Mouse (Mus musculus) frontal cortex, postnatal 36 days (tissue): Measurements from ENCODE around the gene Nobox.

Experiments
- DNase-seq, 2 experiments: peaks; one replicate each; pipeline ENCODE4 v3.0.0; 2022; ENCODE audit warnings: low spot score in 2 of 2

Gene Nobox

DNA sequence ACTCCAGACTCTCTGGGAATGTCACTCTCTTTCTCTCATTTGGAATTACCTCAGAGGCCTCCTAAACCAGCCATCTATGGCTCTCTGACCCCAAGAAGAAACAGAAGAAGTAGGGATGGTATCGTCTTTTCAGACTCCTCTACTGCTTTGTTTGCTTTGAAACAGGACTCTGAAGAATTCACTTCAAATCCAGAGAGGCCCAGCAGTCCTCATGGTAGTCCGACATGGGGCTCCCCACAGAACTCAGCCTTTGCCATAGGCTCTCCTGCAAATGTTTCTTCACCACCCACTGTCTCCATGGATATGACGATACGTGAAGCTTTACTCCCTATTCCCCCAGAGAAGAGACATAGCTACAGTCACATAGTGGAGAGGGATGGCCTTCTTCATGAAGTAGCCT is 35.2 kb downstream of the Nobox start:
- no peak for DNase-seq

DNA sequence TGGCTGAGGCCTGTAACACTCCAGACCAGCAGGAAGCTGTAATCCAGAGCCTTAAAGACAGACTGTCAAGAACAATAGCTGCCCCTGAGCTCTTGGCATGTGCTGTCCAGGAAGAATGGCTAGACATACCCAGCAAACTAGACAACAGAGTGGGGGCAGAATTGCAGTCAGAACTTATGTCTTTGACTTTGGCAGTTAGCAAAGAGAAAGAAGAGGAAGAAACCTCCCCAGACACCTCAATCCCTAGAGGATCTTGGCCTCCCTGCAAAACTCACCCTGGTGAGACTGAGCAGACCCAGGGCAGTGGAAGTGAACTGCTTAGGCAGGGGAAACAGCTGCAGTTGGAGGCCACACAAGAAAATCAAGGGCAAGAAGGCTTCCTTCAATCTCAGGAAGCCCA is 36.8 kb downstream of the Nobox start:
- no peak for DNase-seq

DNA sequence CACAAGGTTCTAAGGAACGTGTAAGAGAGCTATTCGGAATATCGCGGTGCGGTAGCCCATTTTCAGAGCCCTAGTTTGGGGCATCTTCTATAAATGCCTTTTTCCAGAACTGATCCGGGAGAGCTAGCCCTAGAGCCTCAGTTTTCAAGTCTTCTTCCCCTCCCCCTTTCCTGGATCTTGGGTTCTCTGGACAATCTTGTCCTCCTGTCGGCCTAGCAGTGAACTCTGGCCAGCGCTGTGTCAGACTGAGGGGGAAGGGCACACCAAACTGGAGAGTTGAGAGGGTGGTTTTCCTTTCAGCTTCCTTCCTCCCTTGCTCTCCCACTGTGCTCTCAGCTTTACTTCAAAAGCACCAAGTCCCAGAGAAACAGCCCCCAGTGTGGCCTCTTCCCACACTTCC is 43.0 kb downstream of the Nobox start:
- no peak for DNase-seq

DNA sequence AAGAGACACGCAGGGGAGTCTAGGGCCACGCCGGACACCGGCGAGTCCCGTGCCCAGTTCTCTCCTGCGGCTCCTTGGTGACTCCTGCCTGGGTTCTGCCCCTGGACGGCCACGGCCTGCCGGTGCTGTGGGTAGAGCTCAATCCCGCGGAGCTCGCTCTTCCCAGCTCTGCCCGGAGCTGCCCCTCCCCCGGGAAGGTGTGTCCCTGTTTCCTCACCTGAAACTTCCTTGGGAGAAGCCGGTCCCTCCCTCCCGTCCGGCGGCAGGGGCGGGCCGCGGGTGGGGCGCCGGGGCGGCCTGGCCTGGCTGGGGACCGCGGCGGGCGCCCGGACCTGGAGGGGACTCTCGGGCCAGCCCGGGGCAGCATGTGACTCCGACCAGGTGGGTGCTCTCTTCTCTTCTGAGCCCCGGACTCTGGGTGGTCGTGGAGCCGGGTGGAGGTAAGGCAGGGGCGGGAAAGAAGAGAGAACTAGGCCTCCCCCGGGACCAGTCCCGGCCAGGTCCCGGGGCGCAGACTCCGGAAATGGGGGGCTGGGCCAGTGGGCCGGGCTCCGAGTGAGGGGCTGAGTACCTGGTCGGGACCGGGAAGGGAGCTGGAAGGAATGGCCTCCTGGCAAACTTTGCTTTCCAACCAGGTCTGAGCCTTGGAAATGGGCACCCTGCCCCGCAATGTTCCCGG is 43.9 kb downstream of the Nobox start, which contains the start of gene Arhgef5:
Arhgef5 (plus strand) TSS at position 220 of the 679 bp plus-strand sequence.
- DNase-seq: no peak

DNA sequence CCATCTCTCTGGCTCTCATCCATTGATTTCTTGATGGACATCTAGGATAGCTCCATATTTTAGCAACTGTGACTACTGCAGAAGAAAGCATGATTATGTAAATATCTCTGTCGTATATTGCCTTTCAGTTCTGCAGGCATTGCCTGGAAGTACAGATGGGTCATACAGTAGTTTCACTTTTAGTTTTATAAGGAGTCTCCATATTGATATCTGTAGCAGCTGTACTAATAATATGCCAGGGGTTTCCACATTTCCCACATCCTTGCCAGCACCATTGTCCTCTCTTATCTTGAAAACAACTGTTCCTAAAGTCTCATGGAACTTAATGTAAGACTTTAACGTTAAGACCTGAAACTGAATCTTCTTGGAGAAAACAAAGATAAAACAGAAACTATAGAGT is 48.6 kb downstream of the Nobox start:
- no peak for DNase-seq

GRCm38 (mm10) chr6:43254193-43254926 is 55.0 kb downstream of the Nobox start:
- peak in 1 of 2 experiments; percentile 8 for DNase-seq
